Mouse (Mus musculus): Measurements from ENCODE around the gene Olfr875. TPM values are rescaled to one million over a fixed set of nuclear protein-coding genes. Genes with fewer than 3 reads are reported as not detected.

Gene Olfr875
- polyA plus RNA-seq, 1 experiment from 2014 or later = not detected

Other genes with a start within 250 kb of the Olfr875 start
- 32.9 and 44.0 TPM in 2 replicates for gene Esam, start 243.8 kb upstream of the Olfr875 start, polyA plus RNA-seq (2014; fragmentation: Nextera tagmentation; extraction: Ambion mirVana)
- 0.82 TPM in 1 of 2 replicates, not detected in the other for gene Vsig2, start 232.6 kb upstream of the Olfr875 start, polyA plus RNA-seq (2014; fragmentation: Nextera tagmentation; extraction: Ambion mirVana)
- 7.4 and 14.8 TPM in 2 replicates for gene Nrgn, start 219.0 kb upstream of the Olfr875 start, polyA plus RNA-seq (2014; fragmentation: Nextera tagmentation; extraction: Ambion mirVana)
- gene Siae, start 216.2 kb upstream of the Olfr875 start, polyA plus RNA-seq (2014; fragmentation: Nextera tagmentation; extraction: Ambion mirVana) = 8.5 and 10.5 TPM in 2 replicates
- 11.0 and 12.6 TPM in 2 replicates for gene Spa17, start 158.1 kb upstream of the Olfr875 start, polyA plus RNA-seq (2014; fragmentation: Nextera tagmentation; extraction: Ambion mirVana)
- gene Tbrg1, start 114.5 kb upstream of the Olfr875 start, polyA plus RNA-seq (2014; fragmentation: Nextera tagmentation; extraction: Ambion mirVana) = 97.4 and 98.2 TPM in 2 replicates
- gene Panx3, start 102.6 kb upstream of the Olfr875 start, polyA plus RNA-seq (2014; fragmentation: Nextera tagmentation; extraction: Ambion mirVana) = not detected in 2 replicates
- not detected in 2 replicates for gene Olfr160, start 55.6 kb upstream of the Olfr875 start, polyA plus RNA-seq (2014; fragmentation: Nextera tagmentation; extraction: Ambion mirVana)
- gene Olfr874, start 26.8 kb upstream of the Olfr875 start, polyA plus RNA-seq (2014; fragmentation: Nextera tagmentation; extraction: Ambion mirVana) = not detected in 2 replicates
- gene Olfr876, start 31.2 kb downstream of the Olfr875 start, polyA plus RNA-seq (2014; fragmentation: Nextera tagmentation; extraction: Ambion mirVana) = not detected in 2 replicates
- not detected in 2 replicates for gene Olfr877, start 82.4 kb downstream of the Olfr875 start, polyA plus RNA-seq (2014; fragmentation: Nextera tagmentation; extraction: Ambion mirVana)
- gene Olfr145, start 124.9 kb downstream of the Olfr875 start, polyA plus RNA-seq (2014; fragmentation: Nextera tagmentation; extraction: Ambion mirVana) = not detected in 2 replicates
- gene Olfr878, start 146.0 kb downstream of the Olfr875 start, polyA plus RNA-seq (2014; fragmentation: Nextera tagmentation; extraction: Ambion mirVana) = not detected in 2 replicates
- not detected in 2 replicates for gene Olfr881, start 220.0 kb downstream of the Olfr875 start, polyA plus RNA-seq (2014; fragmentation: Nextera tagmentation; extraction: Ambion mirVana)